Mouse (Mus musculus) embryonic facial prominence, embryonic 14.5 days (tissue): ENCODE results near the gene Hist1h2ad. TPM values are rescaled to one million over a fixed set of nuclear protein-coding genes. Genes with fewer than 3 reads are reported as not detected.
"Not testable (repeated sequence)": the region's sequence is repeated elsewhere in the genome, so short reads cannot be mapped to it uniquely, and the experiment has no call there.

Experiments used
- ATAC-seq: fragments of 200-750 bp; cut with Nextera tagmentation; 2 replicates; pipeline ENCODE4 v1.8.0; 2017; ENCODE audit warnings: low read depth, moderate number of reproducible peaks, moderate TSS enrichment
- DNase-seq: peaks from one replicate; pipeline ENCODE4 v3.0.0-alpha.2; 2015; ENCODE audit warnings: low spot score
- H3K27ac ChIP-seq: fragments of 300-500 bp; sonication (generic); replicated peaks from 2 replicates; pipeline ENCODE4 v1.5.1; 2014; ENCODE audit warnings: low read depth, mild to moderate bottlenecking, low read length, moderate library complexity
- H3K27me3 ChIP-seq: fragments of 300-500 bp; sonication (generic); replicated peaks from 2 replicates; pipeline ENCODE4 v1.6.1; 2014; ENCODE audit warnings: low read length; ENCODE audit not compliant: control insufficient read depth, insufficient read depth
- H3K36me3 ChIP-seq: fragments of 300-500 bp; sonication (generic); 2 replicates; pipeline ENCODE4 v1.6.1; 2014; ENCODE audit warnings: low read length, mixed read lengths; ENCODE audit not compliant: control insufficient read depth, insufficient read depth
- H3K4me1 ChIP-seq: fragments of 300-500 bp; sonication (generic); 2 replicates; pipeline ENCODE4 v1.6.1; 2014; ENCODE audit warnings: antibody characterized with exemption, low read length; ENCODE audit not compliant: control insufficient read depth, insufficient read depth
- H3K4me2 ChIP-seq: fragments of 300-500 bp; sonication (generic); 2 replicates; pipeline ENCODE4 v1.6.1; 2014; ENCODE audit warnings: low read depth, mild to moderate bottlenecking, low read length, moderate library complexity, mixed read lengths
- H3K4me3 ChIP-seq: fragments of 300-500 bp; sonication (generic); 2 replicates; pipeline ENCODE4 v1.5.1; 2014; ENCODE audit warnings: low read depth, mild to moderate bottlenecking, low read length
- H3K9ac ChIP-seq: fragments of 300-500 bp; sonication (generic); 2 replicates; pipeline ENCODE4 v1.6.1; 2014; ENCODE audit warnings: low read depth, mild to moderate bottlenecking, low read length, moderate library complexity, mixed read lengths
- H3K9me3 ChIP-seq: fragments of 300-500 bp; sonication (generic); 2 replicates; pipeline ENCODE4 v1.6.1; 2016; ENCODE audit warnings: low read length; ENCODE audit not compliant: control insufficient read depth
- WGBS: fragments of 180-500 bp; shearing (Covaris S2); extraction: QIAGEN DNeasy Blood & Tissue Kit; methylation state at CpG from one replicate; pipeline ENCODE4 v1.1.7; 2014; 5-methylcytosine and 5-hydroxymethylcytosine counted together
- polyA plus RNA-seq: library from polyadenylated mRNA; unstranded; fragments of >200 nt; fragmentation: Nextera tagmentation; extraction: Ambion mirVana; gene quantifications from 2 replicates; pipeline ENCODE4 v1.2.1, GENCODE M21; 2014

Hist1h2ad gene
- polyA plus RNA-seq, 1 experiment from 2014 or later, result 1.6 TPM

DNA sequence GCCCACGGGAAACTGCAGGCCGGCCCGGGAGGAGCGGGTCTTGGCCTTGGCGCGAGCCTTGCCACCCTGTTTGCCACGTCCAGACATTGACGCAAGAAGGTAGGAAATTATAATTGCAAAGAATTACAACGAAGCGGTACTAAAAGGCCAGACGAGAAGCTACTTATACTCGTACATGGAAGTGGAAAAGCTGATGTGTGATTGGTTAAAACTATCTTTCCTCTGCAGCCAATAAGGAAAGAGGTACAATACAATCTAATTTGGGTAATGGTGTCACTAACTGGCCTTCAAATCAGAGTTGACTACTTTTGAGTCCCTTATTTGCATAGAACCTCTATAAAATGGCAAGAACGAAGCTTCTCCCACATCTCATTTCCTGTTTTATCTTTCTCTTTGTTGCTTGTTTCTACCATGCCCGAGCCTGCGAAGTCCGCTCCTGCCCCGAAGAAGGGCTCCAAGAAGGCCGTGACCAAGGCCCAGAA lies 3.1 kb upstream of the Hist1h2ad start, which contains the start of the genes Hist1h2ae and Hist1h2bg:
Gene Hist1h2ae (minus strand): TSS at position 199 of the 482 bp plus-strand sequence.
Gene Hist1h2bg (plus strand): TSS at position 375 of the 482 bp plus-strand sequence.
- H3K27ac ChIP-seq, result peak within 1 kb of the TSS; percentile 95
- H3K4me2 ChIP-seq, result peak within 1 kb of the TSS; percentile 75
- ATAC-seq (peak; percentile 90), DNase-seq (peak; percentile 98)
- no peaks in the 10 kb centered on the region for H3K27me3 ChIP-seq
- under 1% methylated on average over 18 of the region's 18 CpGs for WGBS
- peak within 1 kb of the TSS; percentile 52 for H3K4me3 ChIP-seq
- H3K9me3 ChIP-seq, result no peaks in the 10 kb centered on the region
- peak within 1 kb of the TSS; percentile 76 for H3K9ac ChIP-seq
- H3K4me1 ChIP-seq, result 0 out of 2 replicates have a peak, but pooled peaks cover 4% of the 10 kb centered on the region
- no peaks in the 10 kb centered on the region for H3K36me3 ChIP-seq

DNA sequence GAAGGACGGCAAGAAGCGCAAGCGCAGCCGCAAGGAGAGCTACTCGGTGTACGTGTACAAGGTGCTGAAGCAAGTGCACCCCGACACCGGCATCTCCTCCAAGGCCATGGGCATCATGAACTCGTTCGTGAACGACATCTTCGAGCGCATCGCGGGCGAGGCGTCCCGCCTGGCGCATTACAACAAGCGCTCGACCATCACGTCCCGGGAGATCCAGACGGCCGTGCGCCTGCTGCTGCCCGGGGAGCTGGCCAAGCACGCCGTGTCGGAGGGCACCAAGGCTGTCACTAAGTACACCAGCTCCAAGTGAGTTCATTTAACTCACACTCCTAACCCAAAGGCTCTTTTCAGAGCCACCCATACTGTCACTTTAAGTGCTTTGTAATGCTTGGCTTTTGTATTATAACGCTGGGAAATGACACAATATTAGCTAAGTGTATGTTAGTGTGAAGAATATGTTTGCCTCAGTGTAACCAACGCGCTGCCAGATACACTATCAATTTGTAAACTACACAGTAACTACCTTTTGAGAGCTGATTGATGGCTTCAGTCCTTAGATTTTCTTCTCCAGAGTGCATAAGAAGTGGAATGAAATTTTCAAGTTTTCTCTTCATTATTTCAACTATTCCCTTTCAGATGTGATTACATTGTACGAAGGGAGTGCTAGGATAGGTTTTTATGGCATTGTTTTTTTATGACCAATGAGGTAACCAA lies 2.5 kb upstream of the Hist1h2ad start:
- not testable (repeated sequence) for H3K36me3 ChIP-seq, H3K27me3 ChIP-seq, ATAC-seq, H3K9me3 ChIP-seq, H3K4me1 ChIP-seq
- peak overlapping the region; percentile 76 for H3K9ac ChIP-seq
- DNase-seq, result peak; percentile 26
- H3K4me2 ChIP-seq, result peak overlapping the region; percentile 75
- peak overlapping the region; percentile 52 for H3K4me3 ChIP-seq
- under 1% methylated on average over 11 of the region's 34 CpGs for WGBS
- H3K27ac ChIP-seq, result peak overlapping the region; percentile 95

- Histone ChIP-seq H3K27me3 (no peaks in the 10 kb centered on the region), H3K9me3 (no peaks in the 10 kb centered on the region), H3K4me3 (peak overlapping the region; percentile 52), H3K4me1 (peaks cover 16% of the 10 kb centered on the region), H3K36me3 (no peaks in the 10 kb centered on the region), H3K9ac (peak overlapping the region; percentile 76), H3K4me2 (peak overlapping the region; percentile 75), H3K27ac (peak overlapping the region; percentile 95)
- DNase-seq (no peak), ATAC-seq (no peak)
- WGBS, result 33% methylated on average over 2 of the region's 2 CpGs
These were observed 1.8 kb upstream of the Hist1h2ad start for GRCm38 (mm10) chr13:23572218-23573033.

- Histone ChIP-seq H3K4me1 (peaks cover 16% of the 10 kb centered on the region), H3K9ac (peak overlapping the region; percentile 76), H3K4me2 (peak overlapping the region; percentile 75), H3K27ac (peak overlapping the region; percentile 95), H3K4me3 (peak overlapping the region; percentile 52)
- 9% methylated on average over 16 of the region's 20 CpGs for WGBS
- not testable (repeated sequence) for H3K9me3 ChIP-seq, H3K36me3 ChIP-seq, H3K27me3 ChIP-seq, ATAC-seq, DNase-seq
These were observed 915 bp upstream of the Hist1h2ad start for GRCm38 (mm10) chr13:23573034-23573897.

DNA sequence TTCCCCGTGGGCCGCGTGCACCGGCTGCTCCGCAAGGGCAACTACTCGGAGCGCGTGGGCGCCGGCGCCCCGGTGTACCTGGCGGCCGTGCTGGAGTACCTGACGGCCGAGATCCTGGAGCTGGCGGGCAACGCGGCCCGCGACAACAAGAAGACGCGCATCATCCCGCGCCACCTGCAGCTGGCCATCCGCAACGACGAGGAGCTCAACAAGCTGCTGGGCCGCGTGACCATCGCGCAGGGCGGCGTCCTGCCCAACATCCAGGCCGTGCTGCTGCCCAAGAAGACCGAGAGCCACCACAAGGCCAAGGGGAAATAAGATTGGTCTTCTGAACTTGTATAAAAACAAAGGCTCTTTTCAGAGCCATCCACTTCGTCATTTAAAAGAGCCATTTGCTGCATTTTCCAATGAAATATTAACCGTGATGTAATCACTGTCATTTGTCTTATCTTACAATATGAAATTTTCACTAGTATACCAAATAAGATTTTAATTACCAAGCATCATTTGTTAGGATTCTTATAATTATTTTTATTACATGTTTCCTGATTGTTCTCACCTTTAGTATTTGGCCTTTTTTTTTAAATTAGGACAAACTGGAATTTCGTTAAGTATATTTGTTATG lies 477 bp downstream of the Hist1h2ad start:
- H3K9ac ChIP-seq, result peak overlapping the region; percentile 60
- ATAC-seq, H3K36me3 ChIP-seq, H3K9me3 ChIP-seq, DNase-seq, H3K27me3 ChIP-seq: not testable (repeated sequence)
- peak overlapping the region; percentile 75 for H3K4me2 ChIP-seq
- H3K4me1 ChIP-seq, result peaks cover 16% of the 10 kb centered on the region
- peak overlapping the region; percentile 43 for H3K4me3 ChIP-seq
- H3K27ac ChIP-seq, result peak overlapping the region; percentile 95
- WGBS, result under 1% methylated on average over 5 of the region's 39 CpGs

- H3K4me3 ChIP-seq, result peak within 1 kb of the TSS; percentile 43
These were observed 1.2 kb downstream of the Hist1h2ad start, which contains the start of gene Hist1h3d for GRCm38 (mm10) chr13:23575271-23575851. Gene Hist1h3d, plus strand, starts transcription at chr13:23575763.

GRCm38 (mm10) chr13:23575864-23576313 lies 1.7 kb downstream of the Hist1h2ad start:
- peak overlapping the region; percentile 43 for H3K4me3 ChIP-seq
- peaks cover 12% of the 10 kb centered on the region for H3K4me1 ChIP-seq
- WGBS, result under 1% methylated on average over 8 of the region's 40 CpGs
- H3K27ac ChIP-seq, result peak overlapping the region; percentile 91
- H3K27me3 ChIP-seq, DNase-seq, ATAC-seq, H3K9me3 ChIP-seq, H3K36me3 ChIP-seq: not testable (repeated sequence)
- peak overlapping the region; percentile 63 for H3K4me2 ChIP-seq
- peak overlapping the region; percentile 72 for H3K9ac ChIP-seq

More at GRCm38 (mm10) chr13:23575271-23575851, 1.2 kb downstream of the Hist1h2ad start, which contains the start of gene Hist1h3d:
- under 1% methylated on average over 18 of the region's 18 CpGs for WGBS
- peak; percentile 96 for DNase-seq
- Histone ChIP-seq H3K36me3 (no peaks in the 10 kb centered on the region), H3K9me3 (no peaks in the 10 kb centered on the region), H3K27me3 (no peaks in the 10 kb centered on the region), H3K4me1 (peaks cover 11% of the 10 kb centered on the region), H3K4me2 (peak within 1 kb of the TSS; percentile 63), H3K27ac (peak within 1 kb of the TSS; percentile 91), H3K9ac (peak within 1 kb of the TSS; percentile 72)
- ATAC-seq, result peak; percentile 59
